Comparison of ENCODE assay signal across 23 mouse cellular contexts in genomic region chr12:9894521-9894920, GRCm38 (mm10).
"Had no signal": no experiment of that assay in that cellular context is flagged by ENCODE, and none has a peak within 500 bp of the region (broad histone marks: within the 10 kb centered on the region; RNA-seq: fewer than 3 reads in every experiment).

No protein-coding gene starts in this region.

- H3K4me3 ChIP-seq: embryonic facial prominence, embryonic 10.5 days; embryonic facial prominence, embryonic 12.5 days; embryonic facial prominence, embryonic 13.5 days; embryonic facial prominence, embryonic 15.5 days; erythroblast, embryonic 14.5 days; forebrain, embryonic 10.5 days; forebrain, embryonic 12.5 days; forebrain, embryonic 13.5 days; forebrain, embryonic 15.5 days; gastrocnemius, adult 2 months; heart, adult 2 months; heart, embryonic 10.5 days had no signal

- DNase-seq: cerebellum, adult 8-10 months; cerebellum, adult 9-11 months; cerebellum, postnatal 36 days; embryo, embryonic 11 days; forebrain, postnatal 0 days; gastrocnemius, adult 2 months; gastrocnemius, postnatal 10 days; gastrocnemius, postnatal 14 days; gastrocnemius, postnatal 25 days; gastrocnemius, postnatal 36 days; heart, adult 11 months; heart, adult 18-20 months; heart, adult 2 months had no signal

- H3K27ac ChIP-seq: embryonic facial prominence, embryonic 10.5 days; embryonic facial prominence, embryonic 12.5 days; embryonic facial prominence, embryonic 13.5 days; embryonic facial prominence, embryonic 15.5 days; forebrain, embryonic 10.5 days; forebrain, embryonic 12.5 days; forebrain, embryonic 13.5 days; forebrain, embryonic 15.5 days; gastrocnemius, adult 2 months; heart, adult 2 months; heart, embryonic 10.5 days had no signal
